Mouse (Mus musculus): ENCODE data around the gene Nup85. TPM values are rescaled to one million over a fixed set of nuclear protein-coding genes. Genes with fewer than 3 reads are reported as not detected.

The Nup85 gene
- total and polyA plus RNA-seq, 3 experiments, result 19.8 to 28.0 (median 20.2) TPM

- 35% methylated on average over 4 of the region's 4 CpGs for WGBS
- peak overlapping the region; percentile 99 for H3K27ac ChIP-seq
- TF ChIP-seq CTCF (IDR thresholded peaks at IDR 0.05) (peak; percentile 33), POLR2A (IDR thresholded peaks at IDR 0.05; ENCODE audit: insufficient read depth, low read depth, low read length) (no peak)
- H3K27me3 ChIP-seq (ENCODE audit: control insufficient read depth, insufficient read depth, low read length), result no peaks in the 10 kb centered on the region
- no peaks in the 10 kb centered on the region for H3K36me3 ChIP-seq (ENCODE audit: control insufficient read depth, insufficient read depth, low read length)
- no peak overlapping the region for H3K9ac ChIP-seq (ENCODE audit: low read depth, low read length)
- H3K4me1 ChIP-seq (ENCODE audit: control insufficient read depth, insufficient read depth, low read length), result peaks cover 1% of the 10 kb centered on the region; the same call in 1 of the 2 replicates
- intact Hi-C loops (cut with DNase I), result no loop called here
- no peak for DNase-seq
- H3K79me2 ChIP-seq (replicated peaks; ENCODE audit: control insufficient read depth, insufficient read depth, low read length), result no peaks in the 10 kb centered on the region
- H3K4me3 ChIP-seq, result peak overlapping the region; percentile 83
Observed at GRCm38 (mm10) chr11:115563406-115563805, 828 bp upstream of the Nup85 start.

- Histone ChIP-seq H3K4me3 (peak overlapping the region; percentile 83), H3K79me2 (replicated peaks; ENCODE audit: control insufficient read depth, insufficient read depth, low read length) (no peaks in the 10 kb centered on the region), H3K27me3 (ENCODE audit: control insufficient read depth, insufficient read depth, low read length) (no peaks in the 10 kb centered on the region), H3K9ac (ENCODE audit: low read depth, low read length) (no peak overlapping the region), H3K4me1 (ENCODE audit: control insufficient read depth, insufficient read depth, low read length) (peaks cover 1% of the 10 kb centered on the region; the same call in 1 of the 2 replicates), H3K27ac (no peak overlapping the region), H3K36me3 (ENCODE audit: control insufficient read depth, insufficient read depth, low read length) (no peaks in the 10 kb centered on the region)
- WGBS, result 15% methylated on average over 7 of the region's 7 CpGs
- DNase-seq, result no peak
- TF ChIP-seq EP300 (IDR thresholded peaks at IDR 0.05; ENCODE audit: insufficient read depth, low read depth, low read length), result no peak
- no peak for TF ChIP-seq POLR2A (IDR thresholded peaks at IDR 0.05; ENCODE audit: insufficient read depth, low read depth, low read length)
- TF ChIP-seq CTCF (IDR thresholded peaks at IDR 0.05), result no peak
- intact Hi-C loops (cut with DNase I), result loop anchor here (2.0 kb wide), 2 partner anchors 28 to 38 kb away; partner anchors contain the start of genes Mrps7 and Sumo2
Observed at GRCm38 (mm10) chr11:115564961-115565360, 727 bp downstream of the Nup85 start.

- Histone ChIP-seq H3K9ac (ENCODE audit: low read depth, low read length) (no peak overlapping the region), H3K27me3 (ENCODE audit: control insufficient read depth, insufficient read depth, low read length) (no peaks in the 10 kb centered on the region), H3K27ac (no peak overlapping the region), H3K79me2 (replicated peaks; ENCODE audit: control insufficient read depth, insufficient read depth, low read length) (no peaks in the 10 kb centered on the region), H3K4me1 (ENCODE audit: control insufficient read depth, insufficient read depth, low read length) (no peaks in the 10 kb centered on the region), H3K36me3 (ENCODE audit: control insufficient read depth, insufficient read depth, low read length) (no peaks in the 10 kb centered on the region), H3K4me3 (no peak overlapping the region)
- intact Hi-C loops (cut with DNase I), result no loop called here
- DNase-seq, result no peak
- TF ChIP-seq EP300 (IDR thresholded peaks at IDR 0.05; ENCODE audit: insufficient read depth, low read depth, low read length) (no peak), POLR2A (IDR thresholded peaks at IDR 0.05; ENCODE audit: insufficient read depth, low read depth, low read length) (no peak), CTCF (IDR thresholded peaks at IDR 0.05) (no peak)
Observed at GRCm38 (mm10) chr11:115579080-115579479, 14.8 kb downstream of the Nup85 start.

- no peaks in the 10 kb centered on the region for H3K27me3 ChIP-seq (ENCODE audit: control insufficient read depth, insufficient read depth, low read length)
- H3K4me1 ChIP-seq (ENCODE audit: control insufficient read depth, insufficient read depth, low read length), result peaks cover 3% of the 10 kb centered on the region; the same call in 1 of the 2 replicates
- no peak overlapping the region for H3K9ac ChIP-seq (ENCODE audit: low read depth, low read length)
- intact Hi-C loops (cut with DNase I), result no loop called here
- no peaks in the 10 kb centered on the region for H3K36me3 ChIP-seq (ENCODE audit: control insufficient read depth, insufficient read depth, low read length)
- H3K4me3 ChIP-seq, result no peak overlapping the region
- no peak for DNase-seq
- no peak overlapping the region for H3K27ac ChIP-seq
- 71% methylated on average over 10 of the region's 10 CpGs for WGBS
- TF ChIP-seq CTCF (IDR thresholded peaks at IDR 0.05) (no peak), EP300 (IDR thresholded peaks at IDR 0.05; ENCODE audit: insufficient read depth, low read depth, low read length) (no peak), POLR2A (IDR thresholded peaks at IDR 0.05; ENCODE audit: insufficient read depth, low read depth, low read length) (no peak)
- no peaks in the 10 kb centered on the region for H3K79me2 ChIP-seq (replicated peaks; ENCODE audit: control insufficient read depth, insufficient read depth, low read length)
Observed at GRCm38 (mm10) chr11:115582913-115583606, 18.8 kb downstream of the Nup85 start.

GRCm38 (mm10) chr11:115584376-115585073 is 20.3 kb downstream of the Nup85 start:
- no peak overlapping the region for H3K27ac ChIP-seq
- TF ChIP-seq CTCF (IDR thresholded peaks at IDR 0.05) (no peak), POLR2A (IDR thresholded peaks at IDR 0.05; ENCODE audit: insufficient read depth, low read depth, low read length) (no peak), EP300 (IDR thresholded peaks at IDR 0.05; ENCODE audit: insufficient read depth, low read depth, low read length) (no peak)
- H3K36me3 ChIP-seq (ENCODE audit: control insufficient read depth, insufficient read depth, low read length), result no peaks in the 10 kb centered on the region
- intact Hi-C loops (cut with DNase I), result no loop called here
- no peaks in the 10 kb centered on the region for H3K79me2 ChIP-seq (replicated peaks; ENCODE audit: control insufficient read depth, insufficient read depth, low read length)
- DNase-seq, result no peak
- H3K4me3 ChIP-seq, result no peak overlapping the region
- H3K27me3 ChIP-seq (ENCODE audit: control insufficient read depth, insufficient read depth, low read length), result no peaks in the 10 kb centered on the region
- H3K9ac ChIP-seq (ENCODE audit: low read depth, low read length), result no peak overlapping the region
- 67% methylated on average over 10 of the region's 10 CpGs for WGBS
- peaks cover 3% of the 10 kb centered on the region; the same call in 1 of the 2 replicates for H3K4me1 ChIP-seq (ENCODE audit: control insufficient read depth, insufficient read depth, low read length)

- 66% methylated on average over 7 of the region's 7 CpGs for WGBS
- Histone ChIP-seq H3K4me3 (no peak overlapping the region), H3K79me2 (replicated peaks; ENCODE audit: control insufficient read depth, insufficient read depth, low read length) (no peaks in the 10 kb centered on the region), H3K36me3 (ENCODE audit: control insufficient read depth, insufficient read depth, low read length) (no peaks in the 10 kb centered on the region), H3K27ac (no peak overlapping the region), H3K4me1 (ENCODE audit: control insufficient read depth, insufficient read depth, low read length) (peaks cover 3% of the 10 kb centered on the region; the same call in 1 of the 2 replicates), H3K27me3 (ENCODE audit: control insufficient read depth, insufficient read depth, low read length) (no peaks in the 10 kb centered on the region), H3K9ac (ENCODE audit: low read depth, low read length) (no peak overlapping the region)
- no peak for TF ChIP-seq CTCF (IDR thresholded peaks at IDR 0.05)
- no peak for TF ChIP-seq POLR2A (IDR thresholded peaks at IDR 0.05; ENCODE audit: insufficient read depth, low read depth, low read length)
- no peak for TF ChIP-seq EP300 (IDR thresholded peaks at IDR 0.05; ENCODE audit: insufficient read depth, low read depth, low read length)
- intact Hi-C loops (cut with DNase I), result no loop called here
- no peak for DNase-seq
Observed at GRCm38 (mm10) chr11:115585573-115586100, 21.4 kb downstream of the Nup85 start.

Measured in heart, adult 2 months (tissue).